Mouse (Mus musculus): Measurements from ENCODE around the gene Sdccag8.
"Not testable (repeated sequence)": the region's sequence is repeated elsewhere in the genome, so short reads cannot be mapped to it uniquely, and the experiment has no call there.

The Sdccag8 gene

GRCm38 (mm10) chr1:176827945-176828485 lies 13.6 kb downstream of the Sdccag8 start:
- no peak for DNase-seq (ENCODE audit: low spot score)

- no peak for DNase-seq (ENCODE audit: low spot score)
Observed at GRCm38 (mm10) chr1:176828666-176829065, 14.2 kb downstream of the Sdccag8 start.

GRCm38 (mm10) chr1:176832071-176832470 lies 17.6 kb downstream of the Sdccag8 start:
- no peak for DNase-seq (ENCODE audit: low spot score)

GRCm38 (mm10) chr1:176832607-176833006 lies 18.1 kb downstream of the Sdccag8 start:
- no peak for DNase-seq (ENCODE audit: low spot score)

- DNase-seq (ENCODE audit: low spot score), result no peak
Observed at GRCm38 (mm10) chr1:176833257-176833656, 18.8 kb downstream of the Sdccag8 start.

- DNase-seq (ENCODE audit: low spot score), result no peak
Observed at GRCm38 (mm10) chr1:176833948-176834347, 19.5 kb downstream of the Sdccag8 start.

- DNase-seq (ENCODE audit: low spot score), result no peak
Observed at GRCm38 (mm10) chr1:176834880-176835279, 20.4 kb downstream of the Sdccag8 start.

- DNase-seq (ENCODE audit: low spot score), result no peak
Observed at GRCm38 (mm10) chr1:176835501-176836294, 21.2 kb downstream of the Sdccag8 start.

GRCm38 (mm10) chr1:176836562-176836961 lies 22.1 kb downstream of the Sdccag8 start:
- not testable (repeated sequence) for DNase-seq (ENCODE audit: low spot score)

- no peak for DNase-seq (ENCODE audit: low spot score)
Observed at GRCm38 (mm10) chr1:176845082-176845977, 30.9 kb downstream of the Sdccag8 start.

- DNase-seq (ENCODE audit: low spot score), result peak; percentile 22
Observed at GRCm38 (mm10) chr1:176847118-176847859, 32.8 kb downstream of the Sdccag8 start.

GRCm38 (mm10) chr1:176848613-176849290 lies 34.3 kb downstream of the Sdccag8 start:
- DNase-seq (ENCODE audit: low spot score), result no peak

- no peak for DNase-seq (ENCODE audit: low spot score)
Observed at GRCm38 (mm10) chr1:176849377-176849776, 34.9 kb downstream of the Sdccag8 start.

- DNase-seq (ENCODE audit: low spot score), result no peak
Observed at GRCm38 (mm10) chr1:176851401-176851800, 36.9 kb downstream of the Sdccag8 start.

GRCm38 (mm10) chr1:176852813-176853590 lies 38.5 kb downstream of the Sdccag8 start:
- DNase-seq (ENCODE audit: low spot score), result no peak

- DNase-seq (ENCODE audit: low spot score), result peak; percentile 80
Observed at GRCm38 (mm10) chr1:176861981-176862644, 47.7 kb downstream of the Sdccag8 start.

- no peak for DNase-seq (ENCODE audit: low spot score)
Observed at GRCm38 (mm10) chr1:176870501-176870900, 56.0 kb downstream of the Sdccag8 start.

GRCm38 (mm10) chr1:176871975-176872374 lies 57.5 kb downstream of the Sdccag8 start:
- no peak for DNase-seq (ENCODE audit: low spot score)

- DNase-seq (ENCODE audit: low spot score), result no peak
Observed at GRCm38 (mm10) chr1:176873463-176873862, 59.0 kb downstream of the Sdccag8 start.

GRCm38 (mm10) chr1:176874155-176874554 lies 59.7 kb downstream of the Sdccag8 start:
- DNase-seq (ENCODE audit: low spot score), result no peak

All from MN1 (cell line).